Mouse (Mus musculus): ENCODE results near the gene Dnajc6. TPM values are rescaled to one million over a fixed set of nuclear protein-coding genes. Genes with fewer than 3 reads are reported as not detected.
A peak's percentile ranks its signal among the peaks of the same experiment; 100 is the strongest.

Gene Dnajc6
- polyA plus RNA-seq, 1 experiment from 2014 or later: 0.74 TPM

DNA sequence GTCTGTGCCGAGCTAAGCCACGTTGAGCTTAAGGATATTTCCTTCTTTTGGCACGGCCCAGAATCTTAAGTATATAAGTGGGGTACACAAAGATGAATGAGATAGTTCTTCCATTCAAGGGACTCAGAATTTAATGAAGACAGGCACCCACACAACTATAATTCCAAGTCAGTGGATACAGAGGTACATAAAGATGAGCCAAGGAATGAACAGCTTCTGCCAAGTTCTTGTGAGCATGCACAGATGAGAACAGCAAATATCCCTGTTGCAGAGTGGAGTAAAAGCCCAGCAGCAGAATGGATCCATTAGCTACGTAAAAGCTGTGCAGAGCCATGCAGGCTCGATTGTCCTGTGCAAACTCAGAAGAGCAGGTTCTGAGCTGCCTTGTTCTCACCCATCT, 128.8 kb downstream of the Dnajc6 start:
- H3K4me3 ChIP-seq (ENCODE audit: low read length): no peak overlapping the region
- WGBS: 89% methylated on average over 5 of the region's 5 CpGs

DNA sequence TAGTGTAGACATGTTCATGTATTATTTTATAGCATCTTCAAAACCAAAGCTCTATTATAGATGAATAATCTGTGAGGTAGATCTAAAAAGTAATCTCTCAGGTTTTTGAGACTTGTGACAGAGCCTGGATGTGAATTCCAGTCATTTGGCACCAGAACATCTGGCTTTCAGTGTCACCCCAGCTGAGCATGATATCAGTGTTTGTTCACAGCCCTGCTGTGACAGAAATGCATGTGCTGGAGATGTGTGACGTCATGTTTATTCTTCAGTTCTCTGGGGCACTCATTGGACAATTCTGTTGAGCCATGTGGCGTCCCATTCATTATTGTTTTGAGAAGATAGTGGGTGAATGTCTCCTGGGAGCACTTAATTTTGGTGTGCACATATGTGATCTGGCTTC, 139.1 kb downstream of the Dnajc6 start:
- ATAC-seq (ENCODE audit: low FRiP score, low TSS enrichment): no peak
- no peak overlapping the region for H3K27ac ChIP-seq (ENCODE audit: low read depth, low read length)
- H3K4me1 ChIP-seq (ENCODE audit: control insufficient read depth, insufficient read depth, low read length): no peaks in the 10 kb centered on the region
- 84% methylated on average over 2 of the region's 2 CpGs for WGBS
- no peak overlapping the region for H3K4me2 ChIP-seq (replicated peaks; ENCODE audit: low read depth, low read length)
- H3K36me3 ChIP-seq (ENCODE audit: control insufficient read depth, insufficient read depth, low read length): no peaks in the 10 kb centered on the region
- H3K27me3 ChIP-seq (ENCODE audit: control insufficient read depth, insufficient read depth, low read length): no peaks in the 10 kb centered on the region
- H3K4me3 ChIP-seq (ENCODE audit: low read length): no peak overlapping the region
- H3K9ac ChIP-seq (ENCODE audit: low read depth, low read length): no peak overlapping the region
- no peaks in the 10 kb centered on the region for H3K9me3 ChIP-seq (ENCODE audit: control insufficient read depth, low read length)

More for the DNA sequence above, 128.8 kb downstream of the Dnajc6 start:
- H3K36me3 ChIP-seq (ENCODE audit: control insufficient read depth, insufficient read depth, low read length): no peaks in the 10 kb centered on the region
- no peaks in the 10 kb centered on the region for H3K27me3 ChIP-seq (ENCODE audit: control insufficient read depth, insufficient read depth, low read length)
- H3K27ac ChIP-seq (ENCODE audit: low read depth, low read length): no peak overlapping the region
- H3K9me3 ChIP-seq (ENCODE audit: control insufficient read depth, low read length): no peaks in the 10 kb centered on the region
- no peak for ATAC-seq (ENCODE audit: low FRiP score, low TSS enrichment)
- no peak overlapping the region for H3K9ac ChIP-seq (ENCODE audit: low read depth, low read length)
- H3K4me2 ChIP-seq (replicated peaks; ENCODE audit: low read depth, low read length): no peak overlapping the region
- no peaks in the 10 kb centered on the region for H3K4me1 ChIP-seq (ENCODE audit: control insufficient read depth, insufficient read depth, low read length)

DNA sequence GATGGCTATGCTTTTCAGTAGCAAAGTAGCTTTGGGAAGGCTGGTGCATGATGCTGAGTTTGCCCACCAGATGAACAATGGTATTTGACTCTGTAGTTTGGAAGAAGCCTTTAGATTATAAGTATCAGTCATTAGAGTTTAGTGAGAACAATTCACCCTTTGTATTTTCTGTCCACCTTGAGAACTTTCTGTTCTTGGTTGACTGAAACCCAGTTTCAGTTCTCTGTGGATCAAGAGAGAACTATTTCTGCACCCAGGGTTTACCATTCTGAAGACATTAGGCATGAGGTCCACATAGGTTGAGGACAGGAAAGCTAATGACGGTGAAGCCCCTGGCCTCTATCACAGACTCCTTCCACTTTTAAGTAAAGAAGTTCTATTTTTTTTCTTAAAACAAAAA, 141.0 kb downstream of the Dnajc6 start:
- 93% methylated on average over 1 of the region's 1 CpGs for WGBS
- no peak overlapping the region for H3K27ac ChIP-seq (ENCODE audit: low read depth, low read length)
- no peak overlapping the region for H3K4me2 ChIP-seq (replicated peaks; ENCODE audit: low read depth, low read length)
- H3K4me3 ChIP-seq (ENCODE audit: low read length): no peak overlapping the region
- H3K4me1 ChIP-seq (ENCODE audit: control insufficient read depth, insufficient read depth, low read length): no peaks in the 10 kb centered on the region
- ATAC-seq (ENCODE audit: low FRiP score, low TSS enrichment): no peak
- no peaks in the 10 kb centered on the region for H3K36me3 ChIP-seq (ENCODE audit: control insufficient read depth, insufficient read depth, low read length)
- H3K9ac ChIP-seq (ENCODE audit: low read depth, low read length): no peak overlapping the region
- H3K9me3 ChIP-seq (ENCODE audit: control insufficient read depth, low read length): no peaks in the 10 kb centered on the region
- no peaks in the 10 kb centered on the region for H3K27me3 ChIP-seq (ENCODE audit: control insufficient read depth, insufficient read depth, low read length)

DNA sequence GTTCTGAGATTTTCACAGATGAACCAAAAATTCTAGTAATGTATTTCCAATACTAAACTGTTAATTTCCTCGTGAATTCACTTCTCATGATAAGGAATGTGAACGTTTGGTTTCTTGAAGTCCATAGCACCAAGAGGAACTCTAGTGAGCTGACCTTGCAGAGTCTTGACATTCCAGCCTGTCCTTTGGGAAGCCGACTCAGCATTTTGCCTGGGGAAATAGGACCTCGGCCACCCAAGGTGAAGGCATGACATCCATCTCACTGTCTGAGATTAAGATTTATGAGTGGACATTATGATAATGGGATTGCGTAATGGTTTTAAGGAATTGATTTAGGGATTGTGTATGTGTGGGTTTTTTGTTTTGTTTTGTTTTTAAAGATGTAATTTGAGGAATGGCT, 144.2 kb downstream of the Dnajc6 start:
- WGBS: 57% methylated on average over 5 of the region's 5 CpGs
- Histone ChIP-seq H3K4me3 (ENCODE audit: low read length) (no peak overlapping the region), H3K4me1 (ENCODE audit: control insufficient read depth, insufficient read depth, low read length) (no peaks in the 10 kb centered on the region)

DNA sequence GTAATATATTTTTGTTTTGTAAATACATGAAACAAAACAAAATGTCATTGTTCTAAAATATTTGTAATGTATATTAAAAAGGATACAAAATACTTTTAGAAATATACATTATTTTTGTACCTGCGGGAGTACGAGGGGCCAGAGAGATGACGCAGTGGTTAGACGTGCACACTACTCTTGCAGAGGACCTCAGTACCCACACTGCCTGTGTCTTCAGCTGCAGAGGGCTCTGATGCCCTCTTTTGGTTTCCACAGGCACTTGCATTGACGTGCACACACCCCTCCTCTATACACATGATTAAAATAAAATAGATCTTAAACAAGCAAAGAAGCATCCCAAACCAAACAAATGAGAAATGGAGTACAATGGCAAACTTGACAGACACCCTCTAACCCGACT, 146.3 kb downstream of the Dnajc6 start:
- H3K9me3 ChIP-seq (ENCODE audit: control insufficient read depth, low read length): no peaks in the 10 kb centered on the region
- H3K4me2 ChIP-seq (replicated peaks; ENCODE audit: low read depth, low read length): no peak overlapping the region
- no peaks in the 10 kb centered on the region for H3K4me1 ChIP-seq (ENCODE audit: control insufficient read depth, insufficient read depth, low read length)
- H3K4me3 ChIP-seq (ENCODE audit: low read length): no peak overlapping the region
- 82% methylated on average over 6 of the region's 6 CpGs for WGBS
- no peaks in the 10 kb centered on the region for H3K36me3 ChIP-seq (ENCODE audit: control insufficient read depth, insufficient read depth, low read length)
- no peak overlapping the region for H3K27ac ChIP-seq (ENCODE audit: low read depth, low read length)
- H3K27me3 ChIP-seq (ENCODE audit: control insufficient read depth, insufficient read depth, low read length): no peaks in the 10 kb centered on the region
- ATAC-seq (ENCODE audit: low FRiP score, low TSS enrichment): no peak
- no peak overlapping the region for H3K9ac ChIP-seq (ENCODE audit: low read depth, low read length)

More for the DNA sequence above, 144.2 kb downstream of the Dnajc6 start:
- Histone ChIP-seq H3K27ac (ENCODE audit: low read depth, low read length) (no peak overlapping the region), H3K27me3 (ENCODE audit: control insufficient read depth, insufficient read depth, low read length) (no peaks in the 10 kb centered on the region), H3K9me3 (ENCODE audit: control insufficient read depth, low read length) (no peaks in the 10 kb centered on the region), H3K36me3 (ENCODE audit: control insufficient read depth, insufficient read depth, low read length) (no peaks in the 10 kb centered on the region), H3K4me2 (replicated peaks; ENCODE audit: low read depth, low read length) (no peak overlapping the region), H3K9ac (ENCODE audit: low read depth, low read length) (no peak overlapping the region)
- ATAC-seq (ENCODE audit: low FRiP score, low TSS enrichment): no peak

DNA sequence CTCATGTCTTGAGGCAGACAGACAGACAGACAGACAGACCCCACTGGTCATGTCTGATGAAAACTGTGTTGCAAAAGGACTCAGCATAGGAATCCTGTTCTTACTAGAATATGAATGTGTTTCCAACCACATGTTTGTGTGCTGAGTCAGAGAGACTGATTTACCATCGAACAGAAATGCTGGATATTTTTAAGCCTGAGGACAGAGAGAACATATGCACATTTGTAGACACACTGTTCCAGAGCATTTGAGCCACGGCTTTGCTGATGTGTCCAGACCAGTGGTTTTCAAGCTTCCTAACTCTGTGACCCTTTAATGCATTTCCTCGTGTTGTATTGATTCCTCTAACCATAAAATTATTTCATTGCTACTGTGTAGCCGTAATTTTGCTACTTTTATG, 146.8 kb downstream of the Dnajc6 start:
- Histone ChIP-seq H3K4me3 (ENCODE audit: low read length) (no peak overlapping the region), H3K27me3 (ENCODE audit: control insufficient read depth, insufficient read depth, low read length) (no peaks in the 10 kb centered on the region), H3K27ac (ENCODE audit: low read depth, low read length) (no peak overlapping the region), H3K4me1 (ENCODE audit: control insufficient read depth, insufficient read depth, low read length) (no peaks in the 10 kb centered on the region), H3K9me3 (ENCODE audit: control insufficient read depth, low read length) (no peaks in the 10 kb centered on the region), H3K9ac (ENCODE audit: low read depth, low read length) (no peak overlapping the region), H3K36me3 (ENCODE audit: control insufficient read depth, insufficient read depth, low read length) (no peaks in the 10 kb centered on the region), H3K4me2 (replicated peaks; ENCODE audit: low read depth, low read length) (no peak overlapping the region)
- no peak for ATAC-seq (ENCODE audit: low FRiP score, low TSS enrichment)
- 72% methylated on average over 4 of the region's 4 CpGs for WGBS

DNA sequence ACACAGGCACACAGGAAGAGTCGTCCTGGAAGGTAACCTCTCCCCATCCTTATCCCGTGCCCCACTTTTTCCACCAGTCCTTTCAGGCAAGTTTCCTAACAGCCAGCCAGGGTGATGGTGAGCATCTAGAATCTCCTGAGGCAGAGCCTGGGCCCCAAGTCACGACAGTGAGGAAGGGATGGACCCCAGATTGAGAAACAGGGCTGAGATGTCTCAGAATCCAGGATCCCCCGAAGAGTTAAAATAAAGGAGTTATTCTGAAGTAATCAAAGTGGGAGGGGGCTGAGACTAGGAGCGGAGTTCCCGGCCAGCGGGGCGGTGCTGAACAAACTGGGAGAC, 150.4 kb downstream of the Dnajc6 start:
- no peaks in the 10 kb centered on the region for H3K36me3 ChIP-seq (ENCODE audit: control insufficient read depth, insufficient read depth, low read length)
- H3K9ac ChIP-seq (ENCODE audit: low read depth, low read length): peak overlapping the region; percentile 61
- no peaks in the 10 kb centered on the region for H3K27me3 ChIP-seq (ENCODE audit: control insufficient read depth, insufficient read depth, low read length)
- peaks cover 5% of the 10 kb centered on the region; the same call in 1 of the 2 replicates for H3K4me1 ChIP-seq (ENCODE audit: control insufficient read depth, insufficient read depth, low read length)
- H3K27ac ChIP-seq (ENCODE audit: low read depth, low read length): peak overlapping the region; percentile 49; the same call in 1 of the 2 replicates
- peak overlapping the region; percentile 73 for H3K4me3 ChIP-seq (ENCODE audit: low read length)
- WGBS: 0% methylated on average over 8 of the region's 8 CpGs
- peak; percentile 21 for ATAC-seq (ENCODE audit: low FRiP score, low TSS enrichment)
- H3K4me2 ChIP-seq (replicated peaks; ENCODE audit: low read depth, low read length): peak overlapping the region; percentile 52
- H3K9me3 ChIP-seq (ENCODE audit: control insufficient read depth, low read length): no peaks in the 10 kb centered on the region

DNA sequence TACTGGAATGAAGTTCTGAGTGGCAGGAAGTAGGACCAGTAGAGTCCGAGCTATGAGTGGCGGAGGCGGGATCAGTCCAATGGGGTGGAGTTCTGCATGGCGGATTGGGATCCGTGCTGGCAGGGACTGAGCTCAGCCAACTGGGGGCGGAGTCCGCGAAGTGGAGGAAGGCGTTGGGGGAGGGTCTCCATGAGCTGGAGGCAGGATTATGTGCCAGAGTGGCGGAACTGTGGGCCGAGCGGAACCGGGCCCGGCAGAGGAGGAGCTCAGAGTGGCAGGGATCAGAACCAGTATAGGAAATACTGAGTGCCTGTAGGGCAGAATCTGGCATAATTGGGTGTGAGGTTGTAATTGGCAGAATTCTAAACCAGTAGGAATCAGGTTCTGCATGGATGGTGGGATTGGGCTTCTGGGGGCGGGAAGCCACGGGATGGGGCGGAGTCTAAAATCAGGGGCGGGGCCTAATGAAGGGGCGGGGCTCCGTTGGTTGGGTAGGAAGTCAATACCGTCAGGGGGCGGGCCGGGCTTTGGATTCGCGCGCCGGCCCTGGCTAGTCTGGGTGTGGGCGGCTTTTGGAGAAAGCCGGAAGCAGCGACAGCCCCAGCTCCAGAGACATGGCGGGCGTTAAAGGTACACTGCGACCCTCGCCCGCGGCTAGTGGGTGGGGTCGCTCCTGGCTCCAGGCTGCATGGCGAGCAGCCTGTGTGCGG, 150.9 kb downstream of the Dnajc6 start, which contains the start of gene Leprot:
TSS of gene Leprot (plus strand) at position 523 of the 710 bp plus-strand sequence.
- WGBS: under 1% methylated on average over 39 of the region's 39 CpGs

DNA sequence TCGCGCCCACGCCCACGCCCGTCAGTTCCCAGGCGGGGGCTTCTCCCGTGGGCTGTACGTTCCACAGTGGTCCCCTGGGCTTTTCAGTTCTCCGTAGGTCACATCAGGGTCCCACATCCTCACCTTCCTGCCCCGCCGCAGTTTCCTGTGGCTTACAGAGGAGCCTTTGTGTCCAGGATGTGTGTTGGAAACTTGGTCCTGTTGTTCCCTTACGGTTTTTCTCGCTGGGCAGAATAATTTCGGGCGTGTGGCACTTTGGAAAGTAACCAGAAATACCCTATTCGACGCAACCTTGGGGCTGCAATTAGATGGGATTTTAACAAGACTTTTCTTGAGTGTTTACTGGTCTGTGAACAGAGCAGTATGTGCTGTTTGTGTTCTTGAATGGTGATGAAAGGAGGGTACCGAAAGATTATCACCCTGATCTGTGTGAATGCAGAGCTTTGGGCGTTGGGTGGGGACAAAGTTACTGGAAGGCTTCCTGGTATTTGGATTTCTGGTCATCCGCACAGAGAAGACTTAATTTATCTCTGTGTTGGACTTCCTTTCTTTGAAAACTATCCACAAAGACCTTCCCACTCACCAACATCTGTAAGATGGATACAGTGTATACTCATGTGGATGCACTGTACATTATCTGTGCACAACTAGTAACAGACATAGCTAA, 151.7 kb downstream of the Dnajc6 start:
- H3K9me3 ChIP-seq (ENCODE audit: control insufficient read depth, low read length): no peaks in the 10 kb centered on the region
- no peaks in the 10 kb centered on the region for H3K36me3 ChIP-seq (ENCODE audit: control insufficient read depth, insufficient read depth, low read length)
- peaks cover 5% of the 10 kb centered on the region; the same call in 1 of the 2 replicates for H3K4me1 ChIP-seq (ENCODE audit: control insufficient read depth, insufficient read depth, low read length)
- H3K4me2 ChIP-seq (replicated peaks; ENCODE audit: low read depth, low read length): peak overlapping the region; percentile 56
- no peak for ATAC-seq (ENCODE audit: low FRiP score, low TSS enrichment)
- H3K27me3 ChIP-seq (ENCODE audit: control insufficient read depth, insufficient read depth, low read length): no peaks in the 10 kb centered on the region
- under 1% methylated on average over 20 of the region's 20 CpGs for WGBS
- H3K27ac ChIP-seq (ENCODE audit: low read depth, low read length): peak overlapping the region; percentile 88
- H3K4me3 ChIP-seq (ENCODE audit: low read length): peak overlapping the region; percentile 73
- peak overlapping the region; percentile 88 for H3K9ac ChIP-seq (ENCODE audit: low read depth, low read length)

More for the DNA sequence above, 150.9 kb downstream of the Dnajc6 start, which contains the start of gene Leprot:
- no peaks in the 10 kb centered on the region for H3K9me3 ChIP-seq (ENCODE audit: control insufficient read depth, low read length)
- ATAC-seq (ENCODE audit: low FRiP score, low TSS enrichment): peak; percentile 98
- peak within 1 kb of the TSS; percentile 88 for H3K9ac ChIP-seq (ENCODE audit: low read depth, low read length)
- H3K4me2 ChIP-seq (replicated peaks; ENCODE audit: low read depth, low read length): peak within 1 kb of the TSS; percentile 56
- peak within 1 kb of the TSS; percentile 73 for H3K4me3 ChIP-seq (ENCODE audit: low read length)
- H3K27ac ChIP-seq (ENCODE audit: low read depth, low read length): peak within 1 kb of the TSS; percentile 88
- peaks cover 5% of the 10 kb centered on the region; the same call in 1 of the 2 replicates for H3K4me1 ChIP-seq (ENCODE audit: control insufficient read depth, insufficient read depth, low read length)
- no peaks in the 10 kb centered on the region for H3K36me3 ChIP-seq (ENCODE audit: control insufficient read depth, insufficient read depth, low read length)
- H3K27me3 ChIP-seq (ENCODE audit: control insufficient read depth, insufficient read depth, low read length): no peaks in the 10 kb centered on the region

All from kidney, embryonic 14.5 days (tissue).